In genomic region chr7:123218620-123219019, GRCm38 (mm10) we compare ENCODE assay signal across 12 mouse cellular contexts. TPM values are rescaled to one million over a fixed set of nuclear protein-coding genes. Genes with fewer than 3 reads are reported as not detected.
DNase-seq lines count a peak whose midpoint lies in the region; ATAC-seq and TF ChIP-seq lines count a peak whose summit lies in the region.
"Had no signal": no experiment of that assay in that cellular context is flagged by ENCODE, and none has a peak within 500 bp of the region (broad histone marks: within the 10 kb centered on the region; RNA-seq: fewer than 3 reads in every experiment).

No protein-coding gene starts in this region.

- no peaks in the 10 kb centered on the region for H3K27me3 ChIP-seq in midbrain, embryonic 14.5 days (ENCODE audit: control insufficient read depth, insufficient read depth, low read length)
- H3K27me3 ChIP-seq: heart, embryonic 15.5 days had no signal

- TF ChIP-seq CTCF in layer of hippocampus, adult 2 months (conservative IDR thresholded peaks at IDR 0.05) = peak; percentile 23; the same call in 1 of the 2 replicates

- no peaks in the 10 kb centered on the region for H3K36me3 ChIP-seq in midbrain, embryonic 14.5 days (ENCODE audit: control insufficient read depth, insufficient read depth, low read length)
- H3K36me3 ChIP-seq: G1E; heart, embryonic 15.5 days had no signal

- peak; percentile 69 for DNase-seq in heart, adult 11 months
- DNase-seq in heart, postnatal 25 days (ENCODE audit: low spot score) = no peak
- peak; percentile 92 for DNase-seq in brain, adult 2 months (ENCODE audit: low read depth, low spot score)
- DNase-seq in layer of hippocampus, adult 2 months (ENCODE audit: low spot score in 2 of 2) = peak; percentile 23 to 48
- DNase-seq in midbrain, embryonic 14.5 days = peak; percentile 13
- no peak for DNase-seq in thymus, postnatal 0 days (ENCODE audit: low spot score)
- DNase-seq in spleen, adult 12 weeks (ENCODE audit: low spot score) = no peak
- no peak for DNase-seq in urinary bladder, adult 2 months (ENCODE audit: low spot score)
- DNase-seq: lung, adult 18-20 months had no signal

- 6% methylated on average over 6 of the region's 6 CpGs for WGBS in midbrain, embryonic 14.5 days

- peak overlapping the region; percentile 85 for H3K27ac ChIP-seq in layer of hippocampus, adult 2 months
- H3K27ac ChIP-seq in midbrain, embryonic 14.5 days (replicated peaks; ENCODE audit: low read depth, low read length) = no peak overlapping the region; the same call in 1 of the 2 replicates
- H3K27ac ChIP-seq: heart, embryonic 15.5 days had no signal

- H3K4me3 ChIP-seq in layer of hippocampus, adult 2 months = no peak overlapping the region
- no peak overlapping the region for H3K4me3 ChIP-seq in midbrain, embryonic 14.5 days (replicated peaks; ENCODE audit: low read depth, low read length)
- H3K4me3 ChIP-seq: erythroblast, embryonic 14.5 days; heart, embryonic 15.5 days had no signal

- intact Hi-C loops in heart, postnatal 25 days (cut with DNase I) = no loop called here

- H3K4me1 ChIP-seq in midbrain, embryonic 14.5 days (ENCODE audit: control insufficient read depth, insufficient read depth, low read length) = no peaks in the 10 kb centered on the region

- no peaks in the 10 kb centered on the region for H3K9me3 ChIP-seq in midbrain, embryonic 14.5 days (ENCODE audit: control insufficient read depth, low read length)
- H3K9me3 ChIP-seq: G1E; heart, embryonic 15.5 days had no signal

- ATAC-seq in midbrain, embryonic 14.5 days (ENCODE audit: low FRiP score, low TSS enrichment) = no peak

- no peak overlapping the region for H3K9ac ChIP-seq in midbrain, embryonic 14.5 days (replicated peaks; ENCODE audit: low read length)
- H3K9ac ChIP-seq: heart, embryonic 15.5 days had no signal

- no peak overlapping the region for H3K4me2 ChIP-seq in midbrain, embryonic 14.5 days (ENCODE audit: low read length)
- H3K4me2 ChIP-seq: heart, embryonic 15.5 days had no signal

RNA-seq across cellular contexts. Expression of gene Slc5a11, which starts 4.0 kb away (rescaled TPM):
- total RNA-seq in heart, postnatal 25 days (2021) = not detected
- total RNA-seq in layer of hippocampus, adult 2 months (2021) = 1 to 10 TPM in 1 of 2 experiments, under 1 TPM in 1; 0.59 to 1.5 TPM
- polyA plus RNA-seq in midbrain, embryonic 14.5 days (2014; fragmentation: Nextera tagmentation; extraction: Ambion mirVana) = 1.2 TPM in 1 of 2 replicates, not detected in the other
- 0.42 and 0.66 TPM in 2 replicates for polyA plus RNA-seq in thymus, postnatal 0 days (2015; fragmentation: Nextera tagmentation; extraction: Ambion mirVana)
- polyA plus RNA-seq in urinary bladder, adult 2 months (2012; rRNA removed) = 0.39 and 0.41 TPM in 2 replicates
- total RNA-seq: G1E had no signal
- polyA plus RNA-seq: erythroblast, embryonic 14.5 days; G1E; heart, embryonic 15.5 days had no signal

Comparison
In these comparisons a context has a peak if more than half of its experiments do, and no peak if none do; other contexts are left out.
1. DNase-seq: peak in heart, adult 11 months (single experiment), brain, adult 2 months (single experiment), layer of hippocampus, adult 2 months (2 of 2) and midbrain, embryonic 14.5 days (single experiment); none in heart, postnatal 25 days (single experiment), thymus, postnatal 0 days (single experiment), spleen, adult 12 weeks (single experiment) and urinary bladder, adult 2 months (single experiment).